31 mouse cellular contexts compared by ENCODE assay signal in the genomic region with DNA sequence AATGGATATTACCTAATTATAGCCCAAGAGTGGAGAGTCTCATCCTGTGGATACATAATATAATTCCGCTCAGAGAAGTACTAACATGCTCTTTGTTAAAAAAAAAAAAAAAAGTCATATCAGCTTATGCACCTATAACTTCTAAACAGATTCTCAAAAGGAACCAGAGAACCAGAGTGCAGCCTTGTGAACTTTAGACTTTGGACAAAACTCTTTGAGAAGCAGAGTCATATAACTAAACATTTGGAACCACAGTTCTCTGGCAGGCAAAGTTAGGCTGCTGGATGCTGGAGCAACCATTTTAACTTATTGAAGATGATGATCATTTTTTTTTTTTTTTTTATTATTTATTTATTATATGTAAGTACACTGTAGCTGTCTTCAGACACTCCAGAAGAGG.
"Had no signal": no experiment of that assay in that cellular context is flagged by ENCODE, and none has a peak within 500 bp of the region (broad histone marks: within the 10 kb centered on the region; RNA-seq: fewer than 3 reads in every experiment).

No protein-coding gene starts in this region.

- H3K27ac ChIP-seq: limb, embryonic 10.5 days; limb, embryonic 12.5 days; limb, embryonic 13.5 days; limb, embryonic 15.5 days; liver, embryonic 12.5 days; liver, embryonic 13.5 days; liver, embryonic 14.5 days; liver, embryonic 15.5 days; lung, embryonic 15.5 days; macrophage; midbrain, embryonic 10.5 days; midbrain, embryonic 12.5 days; midbrain, embryonic 13.5 days; midbrain, embryonic 15.5 days; neural tube, embryonic 12.5 days had no signal

- H3K27me3 ChIP-seq: limb, embryonic 12.5 days; limb, embryonic 13.5 days; liver, embryonic 12.5 days; liver, embryonic 13.5 days; liver, embryonic 15.5 days; lung, embryonic 15.5 days; megakaryocyte, embryonic 14.5 days; midbrain, embryonic 13.5 days; midbrain, embryonic 15.5 days; neural tube, embryonic 12.5 days had no signal

- H3K4me3 ChIP-seq: limb, embryonic 10.5 days; limb, embryonic 12.5 days; limb, embryonic 13.5 days; limb, embryonic 15.5 days; liver, embryonic 12.5 days; liver, embryonic 13.5 days; liver, embryonic 15.5 days; lung, embryonic 15.5 days; megakaryocyte, embryonic 14.5 days; midbrain, embryonic 10.5 days; midbrain, embryonic 12.5 days; midbrain, embryonic 13.5 days; midbrain, embryonic 15.5 days; myocyte; neural tube, embryonic 12.5 days had no signal

- H3K9me3 ChIP-seq: limb, embryonic 10.5 days; limb, embryonic 12.5 days; limb, embryonic 13.5 days; limb, embryonic 15.5 days; liver, embryonic 12.5 days; liver, embryonic 13.5 days; liver, embryonic 15.5 days; lung, embryonic 15.5 days; midbrain, embryonic 10.5 days; midbrain, embryonic 12.5 days; midbrain, embryonic 13.5 days; midbrain, embryonic 15.5 days; neural tube, embryonic 12.5 days had no signal

- H3K9ac ChIP-seq: limb, embryonic 12.5 days; limb, embryonic 13.5 days; limb, embryonic 15.5 days; liver, embryonic 12.5 days; liver, embryonic 13.5 days; liver, embryonic 14.5 days; liver, embryonic 15.5 days; liver, postnatal 0 days; lung, embryonic 14.5 days; lung, embryonic 15.5 days; midbrain, embryonic 12.5 days; midbrain, embryonic 13.5 days; midbrain, embryonic 15.5 days; neural tube, embryonic 12.5 days had no signal

- H3K4me2 ChIP-seq: limb, embryonic 12.5 days; limb, embryonic 13.5 days; limb, embryonic 15.5 days; liver, embryonic 12.5 days; liver, embryonic 13.5 days; liver, embryonic 15.5 days; lung, embryonic 14.5 days; lung, embryonic 15.5 days; midbrain, embryonic 11.5 days; midbrain, embryonic 12.5 days; midbrain, embryonic 13.5 days; midbrain, embryonic 15.5 days; neural tube, embryonic 12.5 days had no signal

- DNase-seq: left cerebral cortex, postnatal 4 days; liver; liver, embryonic 13.5 days; liver, postnatal 0 days; lung, adult 18-20 months; lung, adult 2 months; lung, embryonic 14.5 days; lung, postnatal 10 days; lung, postnatal 14 days; lung, postnatal 36 days; lung, postnatal 4 days; midbrain, embryonic 14.5 days had no signal

- H3K36me3 ChIP-seq: limb, embryonic 10.5 days; limb, embryonic 12.5 days; limb, embryonic 13.5 days; limb, embryonic 15.5 days; liver, embryonic 12.5 days; liver, embryonic 13.5 days; liver, embryonic 15.5 days; lung, embryonic 15.5 days; midbrain, embryonic 10.5 days; midbrain, embryonic 12.5 days; midbrain, embryonic 13.5 days; midbrain, embryonic 15.5 days; neural tube, embryonic 12.5 days had no signal

- ATAC-seq: liver, embryonic 12.5 days; liver, postnatal 0 days; lung, postnatal 0 days; midbrain, embryonic 13.5 days; midbrain, embryonic 15.5 days; midbrain, embryonic 16.5 days had no signal

- H3K4me1 ChIP-seq: limb, embryonic 10.5 days; limb, embryonic 12.5 days; limb, embryonic 13.5 days; limb, embryonic 15.5 days; liver, embryonic 12.5 days; liver, embryonic 13.5 days; liver, embryonic 15.5 days; lung, embryonic 15.5 days; midbrain, embryonic 12.5 days; midbrain, embryonic 13.5 days; midbrain, embryonic 15.5 days; neural tube, embryonic 12.5 days had no signal
